Mouse (Mus musculus) frontal cortex, postnatal 36 days (tissue): ENCODE results near the gene Gm525.
"Not testable (repeated sequence)": the region's sequence is repeated elsewhere in the genome, so short reads cannot be mapped to it uniquely, and the experiment has no call there.

Experiments
- DNase-seq, 2 experiments: peaks; one replicate each; pipeline ENCODE4 v3.0.0; 2022; ENCODE audit warnings: low spot score in 2 of 2

Gene Gm525

DNA sequence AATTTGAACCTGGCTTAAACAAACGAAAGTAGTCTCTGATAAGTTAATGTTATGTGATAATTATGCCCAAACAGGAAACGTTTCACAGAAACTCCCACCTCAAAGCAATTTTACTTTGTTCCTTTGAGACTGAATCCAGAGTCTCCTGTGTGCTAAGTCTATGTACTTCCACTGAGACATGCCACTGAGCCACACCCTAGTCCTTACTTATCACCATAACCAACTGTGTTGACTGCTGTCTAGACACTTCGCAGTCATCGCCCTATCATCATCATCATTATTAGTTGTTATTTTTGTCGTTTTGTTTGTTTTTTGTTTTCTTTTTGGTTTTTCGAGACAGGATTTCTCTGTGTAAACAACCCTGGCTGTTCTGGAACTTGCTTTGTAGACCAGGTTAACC, 9.3 kb upstream of the Gm525 start:
- no peak for DNase-seq

DNA sequence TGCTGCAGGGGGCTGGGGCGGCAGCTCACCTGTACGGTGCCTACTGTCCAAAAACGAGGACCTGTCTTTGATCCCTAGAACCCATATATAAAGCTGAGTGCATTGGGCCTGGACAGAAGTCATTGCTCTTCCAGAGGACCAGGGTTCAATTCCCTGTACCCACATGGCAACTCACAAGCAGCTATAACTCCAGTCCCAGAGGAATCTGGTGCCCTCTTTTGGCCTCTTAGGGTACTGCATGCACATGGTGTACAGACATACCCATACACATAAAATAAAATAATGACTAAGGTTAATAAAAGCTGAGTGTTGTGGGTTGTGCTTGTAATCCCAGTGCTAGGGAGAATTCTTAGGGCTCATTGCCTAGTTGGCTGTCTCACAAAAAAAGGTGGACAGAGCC, 8.3 kb upstream of the Gm525 start:
- DNase-seq, result no peak

DNA sequence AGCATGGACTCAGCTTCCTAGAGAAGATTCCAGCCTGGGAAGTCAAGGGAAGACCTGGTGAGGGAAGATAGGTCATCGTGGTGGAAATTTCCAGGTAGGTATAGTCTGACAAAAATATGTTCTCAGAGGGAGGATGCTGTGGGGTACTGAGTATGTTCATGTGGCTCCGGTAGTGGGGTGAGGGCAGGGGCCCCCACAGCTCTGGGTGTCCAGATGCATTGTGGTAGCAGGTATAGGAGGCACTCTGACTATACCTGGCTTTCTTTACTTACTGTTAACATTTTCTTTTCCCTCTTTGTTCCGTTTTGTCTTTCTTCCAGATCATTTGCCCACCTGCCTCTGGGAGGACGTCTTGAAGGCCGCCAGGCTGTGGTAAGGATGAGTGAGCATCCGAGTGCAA, 7.5 kb upstream of the Gm525 start:
- no peak for DNase-seq

DNA sequence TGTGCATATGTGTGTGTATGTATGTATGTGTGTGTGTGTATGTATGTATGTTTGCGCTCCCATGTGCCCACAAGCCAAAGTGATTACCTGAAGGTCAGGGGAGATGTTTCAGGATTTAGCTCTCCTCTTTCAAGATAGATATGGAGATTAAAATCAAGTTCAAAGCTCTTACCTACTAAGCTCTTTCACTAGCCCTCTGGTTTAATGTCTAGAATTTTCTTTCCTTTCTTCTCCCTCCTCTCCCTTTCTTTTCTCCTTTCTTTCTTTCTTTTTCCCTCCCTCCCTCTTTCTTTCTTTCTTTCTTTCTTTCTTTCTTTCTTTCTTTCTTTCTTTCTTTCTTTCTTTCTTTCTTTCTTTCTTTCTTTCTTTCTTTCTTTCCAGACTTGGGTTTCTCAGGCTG, 6.9 kb upstream of the Gm525 start, which contains the start of gene Dgke:
TSS of gene Dgke (minus strand) at position 101 of the 400 bp plus-strand sequence.
- DNase-seq, result no peak

DNA sequence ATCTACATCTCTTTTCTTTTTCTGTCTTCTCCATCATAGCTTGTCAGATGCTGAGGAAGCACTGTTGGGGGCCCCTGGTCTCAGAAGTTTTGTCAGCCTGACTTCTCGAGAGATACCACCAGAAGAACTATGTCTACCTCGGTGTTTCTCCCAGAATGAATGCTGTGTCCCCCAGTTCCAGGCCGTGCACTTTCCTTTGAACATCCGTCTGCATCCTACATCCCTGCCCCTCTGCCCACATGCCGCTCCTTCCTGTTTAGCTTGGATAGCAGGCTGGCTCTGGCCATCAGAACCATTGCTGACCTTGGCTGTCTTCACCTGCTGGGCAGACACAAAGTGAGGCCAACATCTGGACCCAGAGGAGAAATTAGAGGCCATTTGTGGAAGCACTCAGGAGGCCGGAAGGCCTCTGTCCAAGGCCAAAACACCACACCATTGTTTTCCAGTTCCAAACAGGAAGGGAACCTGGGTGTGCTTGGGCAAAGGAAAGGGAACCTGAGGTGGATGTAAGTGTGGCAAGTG, 6.3 kb upstream of the Gm525 start:
- no peak for DNase-seq

DNA sequence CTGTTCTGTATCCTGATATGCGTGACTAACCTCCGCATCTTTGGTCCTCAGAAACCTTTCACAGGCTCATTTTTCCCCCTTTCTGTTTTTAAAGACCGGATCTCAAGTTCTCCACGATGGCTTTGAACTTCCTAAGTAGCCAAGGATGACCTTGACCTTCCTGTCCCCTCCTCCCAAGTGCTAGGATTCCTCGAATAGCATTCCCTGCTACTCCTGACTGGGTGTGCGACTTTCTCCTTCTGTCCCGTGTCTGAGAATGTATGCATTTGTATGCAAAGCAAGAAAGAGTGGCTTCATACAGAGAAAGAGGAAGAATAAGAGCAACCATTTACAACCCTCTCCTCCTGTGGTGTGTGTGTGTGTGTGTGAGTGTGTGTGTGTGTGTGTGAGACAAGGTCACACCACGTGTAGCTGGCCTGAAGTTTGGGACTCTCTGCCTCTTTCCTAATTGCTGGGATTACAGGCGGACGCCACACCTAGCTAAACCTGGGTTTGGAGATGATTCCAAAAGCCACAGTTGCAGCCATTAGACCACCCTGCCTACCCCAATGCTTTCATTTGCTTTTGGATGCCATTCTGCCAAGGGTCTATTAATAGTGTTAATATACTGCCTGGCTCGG, 5.7 kb upstream of the Gm525 start:
- no peak for DNase-seq

DNA sequence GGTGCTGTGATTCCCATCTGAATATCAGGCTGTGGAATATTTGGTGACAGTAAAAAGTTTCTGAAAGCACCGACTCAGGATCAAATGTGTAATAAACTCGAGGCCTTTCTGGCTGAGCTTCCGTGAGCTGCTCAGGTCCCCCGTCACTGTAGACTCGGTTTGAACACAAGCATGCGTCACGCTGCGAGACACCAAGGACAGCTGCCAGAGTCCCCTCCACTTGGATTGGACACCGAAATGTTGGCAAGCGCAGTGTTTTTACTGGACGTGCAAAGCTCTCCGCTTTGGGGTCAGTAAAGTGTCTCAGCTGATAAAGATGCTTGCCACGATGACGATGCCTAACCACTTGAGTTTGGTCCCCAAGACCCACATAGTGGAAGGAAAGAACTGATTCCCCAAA, 5.0 kb upstream of the Gm525 start:
- no peak for DNase-seq

DNA sequence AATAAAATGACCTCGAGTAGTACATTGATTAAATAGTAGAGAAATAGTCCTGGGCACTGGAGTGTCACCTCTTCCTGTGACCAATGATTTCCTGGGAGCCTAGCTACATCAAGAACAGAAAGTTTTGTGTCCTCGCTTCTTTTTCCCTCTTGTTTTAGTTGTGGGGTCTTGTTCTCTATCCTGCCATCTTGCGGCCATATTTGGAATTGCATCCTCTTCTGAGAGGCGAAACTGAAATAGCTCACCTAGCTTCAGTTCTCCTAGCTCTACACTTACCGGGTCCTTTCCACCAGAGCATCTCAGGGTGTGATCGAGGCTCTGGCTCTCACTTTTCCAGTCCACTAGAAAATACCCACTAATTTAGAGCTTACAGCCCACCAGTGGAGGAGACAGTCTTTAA, 4.3 kb upstream of the Gm525 start:
- DNase-seq, result peak; percentile 43 to 68

DNA sequence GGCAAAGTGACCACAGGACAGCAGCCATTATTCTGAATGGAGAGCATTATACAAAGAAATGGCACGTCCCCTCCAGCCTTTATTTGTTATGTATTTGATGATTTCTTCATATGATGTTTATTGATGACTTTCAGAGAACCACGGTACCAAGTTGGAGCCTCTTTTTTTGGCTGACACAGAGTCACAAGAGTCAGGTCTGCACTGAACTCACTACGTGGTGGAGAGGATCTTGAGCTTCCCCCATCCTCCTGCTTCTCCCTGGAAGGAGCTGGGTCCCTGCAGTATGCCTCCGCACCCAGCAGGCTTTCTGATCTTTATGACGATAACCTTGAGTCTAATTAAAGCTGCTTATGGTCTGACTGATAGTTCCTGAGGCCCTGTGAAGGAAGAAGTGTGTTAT, 2.1 kb upstream of the Gm525 start:
- no peak for DNase-seq

DNA sequence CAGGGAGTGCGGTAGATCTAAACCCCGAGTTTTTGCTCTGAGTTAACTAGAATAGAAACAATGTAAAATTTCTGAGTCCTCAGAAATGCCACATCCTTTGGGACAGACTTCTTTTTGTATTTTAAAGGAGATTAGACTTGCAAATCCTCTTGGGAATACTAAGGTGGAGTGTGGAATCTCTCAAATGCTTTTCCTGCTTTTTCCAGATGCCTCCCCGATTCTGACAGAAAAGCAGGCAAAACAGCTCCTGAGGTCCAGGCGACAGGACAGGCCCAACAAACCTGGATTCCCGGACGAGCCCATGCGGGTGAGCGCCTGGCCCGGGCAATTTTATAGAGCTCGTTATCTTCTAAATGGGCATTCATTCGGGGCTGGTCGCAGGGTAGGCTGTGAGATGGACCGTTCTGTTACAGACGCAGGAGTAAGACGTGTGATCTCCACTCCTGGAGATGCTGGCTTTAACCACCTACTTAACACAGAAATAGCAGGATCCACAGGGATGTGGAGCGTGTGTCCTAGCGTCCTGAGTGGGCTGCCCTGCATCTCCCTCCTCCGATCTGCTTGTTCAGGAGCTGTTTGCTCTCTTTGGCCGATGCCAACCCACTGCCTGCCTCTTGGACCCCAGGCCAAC, 1.3 kb downstream of the Gm525 start:
- peak in 1 of 2 experiments; percentile 49 for DNase-seq

DNA sequence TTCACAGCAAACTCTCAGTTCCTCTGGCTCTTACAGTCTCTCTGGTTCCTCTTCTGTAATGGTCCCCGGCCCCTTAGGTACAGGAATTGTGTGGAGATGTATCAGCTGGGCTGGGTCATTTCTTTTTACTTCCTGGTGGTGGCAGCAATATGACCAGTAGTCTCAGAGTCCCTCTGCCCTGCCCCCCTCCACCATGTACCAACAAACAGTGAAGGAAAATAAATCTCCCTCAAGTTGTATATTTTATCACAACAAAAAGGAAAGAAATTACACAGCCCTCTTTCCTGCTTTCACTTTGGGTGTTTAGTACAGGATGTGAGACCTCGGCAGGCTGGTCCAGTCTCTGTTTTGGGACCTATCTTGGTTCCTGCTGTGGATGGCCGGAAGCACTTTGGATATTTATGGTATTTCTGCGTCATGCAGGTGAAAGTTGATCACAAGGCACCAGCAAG, 2.8 kb downstream of the Gm525 start:
- DNase-seq, result no peak

DNA sequence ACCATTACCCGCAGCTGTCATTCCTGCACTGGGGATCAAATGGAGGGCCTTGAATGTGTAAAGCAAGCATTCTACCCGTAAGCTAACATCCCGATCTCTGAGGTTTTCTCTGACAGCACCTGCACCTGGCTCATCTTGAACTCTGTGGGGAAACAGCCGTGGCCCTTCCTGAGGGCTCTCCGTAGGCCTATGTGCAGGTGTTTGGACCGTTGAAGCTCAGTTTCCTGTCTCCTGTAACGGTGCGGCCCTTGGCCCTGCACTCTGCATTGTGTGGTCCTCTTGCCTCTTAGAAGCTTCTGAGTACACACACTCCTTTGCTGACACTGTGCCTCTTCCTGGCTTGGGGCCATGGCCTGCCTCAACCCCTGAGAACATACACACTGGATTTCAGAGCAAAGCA, 4.0 kb downstream of the Gm525 start:
- DNase-seq, result no peak

DNA sequence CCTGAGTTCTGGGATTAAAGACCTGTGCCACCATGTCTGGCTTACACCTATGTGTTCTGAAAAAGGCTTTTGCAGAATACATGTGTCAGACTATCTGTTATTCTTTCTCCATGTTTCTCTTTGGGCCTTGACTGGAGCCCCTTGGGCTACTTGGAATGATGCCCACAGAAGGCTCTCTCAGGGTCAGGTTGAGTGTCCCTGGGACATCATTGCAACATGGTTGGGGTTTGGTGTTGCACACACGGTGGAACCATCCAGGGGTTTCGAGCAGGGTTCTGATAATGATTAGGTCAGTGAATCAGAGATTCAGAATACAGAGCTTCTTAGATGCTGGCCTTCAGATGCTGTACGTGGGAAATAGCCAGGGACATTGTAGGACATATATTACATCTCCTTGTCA, 4.7 kb downstream of the Gm525 start:
- no peak for DNase-seq

DNA sequence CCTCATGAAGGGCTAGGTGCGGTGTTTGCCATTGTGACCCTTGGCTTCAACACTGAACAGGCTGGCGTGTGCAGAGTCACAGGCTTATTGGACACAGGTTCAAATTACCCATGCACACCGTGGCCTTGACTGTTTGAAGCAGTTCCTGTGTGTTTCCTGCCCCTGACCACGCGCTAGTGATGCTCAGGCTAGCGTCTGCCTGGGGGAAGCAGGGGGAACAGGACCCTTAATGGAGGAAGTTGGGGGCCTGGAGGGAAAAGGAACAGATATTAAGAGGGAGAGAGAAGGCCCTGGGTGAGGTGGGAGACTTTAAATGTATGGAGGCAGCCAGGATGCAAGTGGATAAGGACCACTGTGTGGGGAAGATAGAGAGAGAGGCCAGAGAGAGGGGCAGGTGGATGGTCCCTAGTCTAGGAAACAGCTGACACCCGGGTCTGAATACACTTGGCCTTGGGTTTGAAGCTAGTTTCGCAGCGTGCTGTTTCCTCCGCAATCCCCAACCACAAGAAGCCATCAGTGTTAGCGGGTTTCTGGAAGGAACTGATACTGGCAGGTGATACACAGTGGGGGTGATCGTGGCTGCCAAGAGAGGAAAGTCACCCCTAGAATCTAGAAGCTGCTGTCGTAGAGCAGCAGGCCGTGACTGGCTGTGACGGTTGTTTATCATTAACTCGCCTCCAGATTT, 5.5 kb downstream of the Gm525 start:
- no peak for DNase-seq

DNA sequence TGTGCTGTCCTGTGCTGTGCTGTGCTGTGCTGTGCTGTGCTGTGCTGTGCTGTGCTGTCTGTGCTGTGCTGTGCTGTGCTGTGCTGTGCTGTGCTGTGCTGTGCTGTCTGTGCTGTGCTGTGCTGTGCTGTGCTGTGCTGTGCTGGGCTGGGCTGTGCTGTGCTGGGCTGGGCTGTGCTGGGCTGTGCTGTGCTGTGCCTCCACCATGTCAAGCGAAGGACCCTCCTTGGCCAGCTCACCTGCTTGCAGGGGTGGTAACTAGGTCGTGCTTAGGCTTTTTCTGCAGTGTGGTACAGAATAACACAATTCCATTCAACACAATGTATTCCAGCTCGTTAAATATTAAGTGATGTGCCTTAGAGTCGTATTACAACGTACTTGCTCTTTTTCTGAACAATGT, 8.3 kb downstream of the Gm525 start:
- not testable (repeated sequence) for DNase-seq

DNA sequence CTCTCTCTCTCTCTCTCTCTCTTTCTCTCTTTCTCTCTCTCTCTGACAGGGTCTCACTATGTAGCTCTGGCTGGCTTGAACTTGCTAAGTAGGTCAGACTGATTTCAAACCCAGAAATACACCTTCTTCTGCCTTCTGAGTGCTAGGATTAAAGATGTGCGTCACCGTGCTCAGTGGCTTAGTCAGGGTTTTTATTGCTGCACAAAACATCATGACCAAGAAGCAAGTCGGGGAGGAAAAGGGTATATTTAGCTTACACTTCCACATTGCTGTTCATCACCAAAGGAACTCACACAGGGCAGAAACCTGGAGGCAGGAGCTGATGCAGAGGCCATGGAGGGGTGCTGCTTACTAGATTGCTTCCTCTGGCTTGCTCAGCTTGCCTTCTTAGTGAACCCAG, 9.1 kb downstream of the Gm525 start:
- DNase-seq, result not testable (repeated sequence)

DNA sequence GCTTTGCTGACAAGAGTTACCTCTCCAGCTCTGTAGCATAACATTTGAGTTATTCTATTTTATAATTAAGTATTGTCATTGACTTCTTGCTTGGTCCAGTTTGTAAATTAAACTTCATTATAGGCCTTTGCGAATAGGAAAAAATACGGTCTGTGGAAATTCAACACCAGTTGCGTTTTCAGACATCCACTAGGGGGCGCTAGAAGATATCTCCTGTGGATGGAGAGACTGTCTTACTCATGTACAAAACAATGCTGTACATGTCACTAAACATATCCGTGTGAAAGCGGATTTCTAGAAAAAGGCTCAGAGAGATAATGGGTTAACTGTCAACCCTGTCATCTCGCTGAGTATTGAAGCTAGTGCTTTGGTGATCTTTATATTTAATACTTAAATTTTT, 11.0 kb downstream of the Gm525 start:
- peak; percentile 22 to 57 for DNase-seq

DNA sequence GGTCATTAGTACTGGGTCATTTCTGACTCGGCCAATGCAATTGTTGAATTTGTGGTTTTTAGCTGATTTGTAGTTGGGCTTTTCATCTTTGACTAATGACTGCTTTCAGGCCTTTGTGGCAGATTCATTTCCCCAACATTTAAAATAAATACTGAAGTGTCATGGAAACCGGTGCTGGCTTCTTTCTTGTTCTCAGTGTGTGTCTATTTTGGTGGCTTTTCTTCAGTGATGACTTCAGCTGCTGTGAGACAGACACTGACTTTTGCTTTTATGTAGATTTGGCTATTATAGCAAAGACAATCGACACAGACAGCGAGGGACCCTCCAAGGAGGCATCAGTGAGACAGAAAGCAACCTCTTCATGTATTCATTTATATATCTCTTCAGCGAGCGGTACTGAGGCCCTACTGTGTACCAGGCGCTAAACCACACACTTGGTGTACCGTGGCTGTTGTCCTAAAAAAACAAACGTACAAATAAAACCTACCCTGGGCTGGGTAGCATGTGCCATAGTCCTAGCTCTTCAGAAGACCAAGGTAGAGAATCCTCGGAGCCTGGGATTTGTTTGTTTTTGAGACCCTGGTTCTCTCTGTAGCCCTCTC, 12.7 kb downstream of the Gm525 start:
- peak in 1 of 2 experiments; percentile 16 for DNase-seq

DNA sequence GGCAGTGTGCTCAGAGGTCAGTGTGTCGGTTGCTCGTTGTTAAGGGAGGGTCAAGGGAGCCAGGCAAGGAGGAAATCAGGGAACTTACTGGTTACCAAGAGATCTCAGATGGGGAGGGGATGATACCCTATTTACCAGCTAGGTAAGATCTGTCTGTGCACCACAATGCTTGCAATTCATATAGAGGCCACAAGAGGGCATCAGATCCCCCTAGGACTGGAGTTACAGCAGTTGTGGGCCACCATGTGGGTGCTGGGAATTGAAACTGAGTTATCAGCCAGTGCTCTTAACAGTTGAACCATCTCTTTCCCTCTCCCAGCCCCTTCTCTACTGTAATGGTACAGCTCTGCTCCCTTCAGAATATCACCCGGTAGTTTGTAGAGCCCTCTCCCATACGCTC, 15.1 kb downstream of the Gm525 start:
- DNase-seq, result no peak

DNA sequence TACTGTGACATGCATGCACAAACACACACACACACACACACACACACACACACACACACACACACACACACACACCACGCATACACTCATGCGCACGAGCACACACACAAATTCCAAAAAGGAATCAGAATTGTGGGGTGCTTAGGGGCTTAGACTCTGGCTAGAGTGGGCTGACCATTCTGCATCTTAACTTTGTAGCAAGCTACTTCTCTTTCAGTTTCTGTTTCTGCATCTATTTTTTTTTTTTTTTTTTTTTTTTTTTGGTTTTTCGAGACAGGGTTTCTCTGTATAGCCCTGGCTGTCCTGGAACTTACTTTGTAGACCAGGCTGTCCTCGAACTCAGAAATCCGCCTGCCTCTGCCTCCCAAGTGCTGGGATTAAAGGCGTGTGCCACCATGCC, 16.7 kb downstream of the Gm525 start:
- not testable (repeated sequence) for DNase-seq

DNA sequence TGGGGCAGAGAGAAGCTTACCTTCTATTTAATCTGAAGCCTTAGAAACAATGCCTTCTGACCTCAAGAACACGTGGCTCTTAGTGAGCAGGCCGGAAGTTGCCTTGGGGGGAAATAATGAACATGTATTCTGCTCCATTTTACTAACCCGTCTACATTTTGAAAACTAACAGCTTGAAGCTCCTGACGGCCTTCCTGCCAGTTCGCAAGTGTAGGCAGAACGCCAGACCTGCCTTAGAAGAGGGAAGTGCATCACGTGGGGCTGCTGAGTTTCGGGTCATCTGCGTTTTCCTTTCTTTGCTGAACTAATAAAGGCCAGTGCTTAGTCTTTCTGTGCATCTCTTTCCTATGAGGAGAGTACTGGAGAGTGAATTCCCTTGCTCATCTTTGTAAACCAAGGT, 19.1 kb downstream of the Gm525 start:
- peak in 1 of 2 experiments; percentile 21 for DNase-seq

DNA sequence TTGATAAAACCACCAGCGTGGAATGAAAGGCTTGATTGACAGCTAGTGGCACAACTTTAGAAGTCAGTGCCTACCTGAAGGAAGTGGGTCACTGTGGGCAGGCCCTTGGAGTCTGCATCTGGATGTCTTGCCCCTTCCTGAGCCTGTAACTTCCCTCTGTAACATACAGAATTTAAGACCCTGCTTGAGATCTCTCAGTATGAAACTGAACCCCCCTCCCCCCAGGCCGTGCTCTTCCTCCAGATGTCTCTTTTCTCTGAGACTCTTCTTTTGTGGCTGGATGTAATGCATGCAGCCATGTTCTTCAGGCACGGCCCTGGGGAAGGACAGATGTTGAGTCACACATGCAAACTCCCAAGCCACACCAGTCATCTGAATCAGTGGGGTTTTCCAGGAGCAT, 21.7 kb downstream of the Gm525 start:
- DNase-seq, result no peak

DNA sequence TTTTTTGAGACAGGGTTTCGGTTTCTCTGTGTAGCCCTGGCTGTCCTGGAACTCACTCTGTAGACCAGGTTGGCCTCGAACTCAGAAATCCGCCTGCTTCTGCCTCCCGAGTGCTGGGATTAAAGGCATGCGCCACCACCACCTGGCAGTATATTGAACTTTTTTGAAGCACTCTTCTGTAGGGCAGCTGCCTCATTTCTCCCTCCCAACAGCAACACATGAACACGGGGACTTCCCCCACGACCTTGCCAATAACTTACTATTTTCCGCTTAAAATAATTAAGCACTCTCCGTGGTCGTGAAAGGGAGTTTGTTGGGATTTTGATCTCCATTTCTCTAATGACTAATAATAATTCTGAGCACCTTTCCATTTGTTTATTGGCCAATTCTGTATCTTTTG, 23.7 kb downstream of the Gm525 start:
- not testable (repeated sequence) for DNase-seq
